Mouse (Mus musculus) liver, postnatal 0 days (tissue): ENCODE data around the gene Hist1h4h. TPM values are rescaled to one million over a fixed set of nuclear protein-coding genes. Genes with fewer than 3 reads are reported as not detected.

Source experiments
- ATAC-seq: fragments of 200-750 bp; cut with Nextera tagmentation; 2 replicates; pipeline ENCODE4 v1.8.0; 2017; ENCODE audit warnings: mild to moderate bottlenecking, moderate library complexity
- DNase-seq: peaks from one replicate; pipeline ENCODE4 v3.0.0-alpha.2; 2016
- H3K27ac ChIP-seq: fragments of 300-500 bp; sonication (generic); 2 replicates; pipeline ENCODE4 v1.5.1; 2014; ENCODE audit warnings: antibody characterized with exemption, moderate library complexity, mild to moderate bottlenecking, low read depth
- H3K27me3 ChIP-seq: fragments of 300-500 bp; sonication (generic); 2 replicates; pipeline ENCODE4 v1.6.1; 2014; ENCODE audit warnings: low read length, control low read depth, mixed read lengths; ENCODE audit not compliant: insufficient read depth
- H3K36me3 ChIP-seq: fragments of 300-500 bp; sonication (generic); replicated peaks from 2 replicates; pipeline ENCODE4 v1.6.1; 2014; ENCODE audit warnings: mild to moderate bottlenecking, control low read depth, low read length, moderate library complexity, mixed read lengths; ENCODE audit not compliant: insufficient read depth
- H3K4me1 ChIP-seq: fragments of 300-500 bp; sonication (generic); 2 replicates; pipeline ENCODE4 v1.6.1; 2014; ENCODE audit warnings: antibody characterized with exemption, mild to moderate bottlenecking, control low read depth; ENCODE audit not compliant: insufficient read depth
- H3K4me2 ChIP-seq: fragments of 300-500 bp; sonication (generic); 2 replicates; pipeline ENCODE4 v1.6.1; 2014; ENCODE audit warnings: low read depth, mild to moderate bottlenecking, low read length, moderate library complexity, mixed read lengths
- H3K4me3 ChIP-seq: fragments of 300-500 bp; sonication (generic); 2 replicates; pipeline ENCODE4 v1.5.1; 2014; ENCODE audit warnings: low read depth, low read length
- H3K9ac ChIP-seq: fragments of 300-500 bp; sonication (generic); replicated peaks from 2 replicates; pipeline ENCODE4 v1.6.1; 2014; ENCODE audit warnings: mild to moderate bottlenecking, moderate library complexity
- H3K9me3 ChIP-seq: fragments of 300-500 bp; sonication (generic); 2 replicates; pipeline ENCODE4 v1.6.1; 2016; ENCODE audit warnings: mild to moderate bottlenecking, control low read depth, low read length, mixed read lengths
- CTCF ChIP-seq: sonication (generic); IDR thresholded peaks from 2 replicates; pipeline ENCODE4 v1.5.1; 2016; ENCODE audit warnings: antibody characterized with exemption, low read depth
- EP300 ChIP-seq: IDR thresholded peaks from 2 replicates; pipeline ENCODE4 v1.6.1; 2016; ENCODE audit warnings: antibody characterized with exemption, low read depth, mild to moderate bottlenecking
- WGBS: fragments of 180-500 bp; shearing (Covaris S2); extraction: QIAGEN DNeasy Blood & Tissue Kit; methylation state at CpG from one replicate; pipeline ENCODE4 v1.1.7; 2014; ENCODE audit not compliant: insufficient replicate concordance; 5-methylcytosine and 5-hydroxymethylcytosine counted together
- polyA plus RNA-seq: library from polyadenylated mRNA; unstranded; fragments of >200 nt; fragmentation: Nextera tagmentation; extraction: Ambion mirVana; gene quantifications from 2 replicates; pipeline ENCODE4 v1.2.1, GENCODE M21; 2015

Gene Hist1h4h
- polyA plus RNA-seq, 1 experiment from 2014 or later = 7.2 TPM

DNA sequence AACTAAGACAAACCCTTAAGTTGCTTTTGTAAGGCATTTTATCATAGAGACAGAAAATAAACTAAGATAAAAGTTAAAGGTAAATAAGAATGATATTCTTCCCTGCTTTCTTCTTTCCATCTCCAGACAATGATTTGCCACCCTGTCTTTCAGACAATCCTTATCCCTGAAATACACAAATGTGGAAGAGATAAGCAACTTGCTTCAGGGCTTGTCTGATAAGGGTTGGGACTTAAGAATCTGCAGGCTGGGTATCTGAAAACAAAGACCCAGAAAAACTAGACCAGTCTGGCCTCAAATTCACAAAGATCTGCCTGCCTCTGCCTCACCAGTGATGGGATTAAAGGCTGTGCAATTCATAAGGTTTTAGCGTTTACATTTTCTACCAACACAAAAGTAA is 39.6 kb upstream of the Hist1h4h start:
- ATAC-seq (no peak), DNase-seq (no peak)
- Histone ChIP-seq H3K9me3 (no peaks in the 10 kb centered on the region), H3K36me3 (no peaks in the 10 kb centered on the region), H3K4me2 (no peak overlapping the region), H3K4me1 (peaks cover 10% of the 10 kb centered on the region), H3K27ac (no peak overlapping the region), H3K4me3 (no peak overlapping the region), H3K9ac (no peak overlapping the region), H3K27me3 (0 out of 2 replicates have a peak, but pooled peaks cover 5% of the 10 kb centered on the region)
- TF ChIP-seq CTCF (no peak), EP300 (0 out of 2 replicates have a peak, but pooled peaks have one; percentile 37)
- WGBS = 22% methylated on average over 1 of the region's 1 CpGs

- ATAC-seq = no peak
- Histone ChIP-seq H3K4me1 (peaks cover 10% of the 10 kb centered on the region), H3K27me3 (0 out of 2 replicates have a peak, but pooled peaks cover 5% of the 10 kb centered on the region), H3K27ac (no peak overlapping the region), H3K4me2 (peak overlapping the region; percentile 69), H3K36me3 (no peaks in the 10 kb centered on the region), H3K4me3 (peak overlapping the region; percentile 24), H3K9ac (peak overlapping the region; percentile 55; the same call in 1 of the 2 replicates), H3K9me3 (no peaks in the 10 kb centered on the region)
- DNase-seq = no peak
- TF ChIP-seq CTCF (no peak), EP300 (no peak)
- WGBS = 15% methylated on average over 14 of the region's 14 CpGs
Measured at GRCm38 (mm10) chr13:23491990-23492389, 38.9 kb upstream of the Hist1h4h start.

DNA sequence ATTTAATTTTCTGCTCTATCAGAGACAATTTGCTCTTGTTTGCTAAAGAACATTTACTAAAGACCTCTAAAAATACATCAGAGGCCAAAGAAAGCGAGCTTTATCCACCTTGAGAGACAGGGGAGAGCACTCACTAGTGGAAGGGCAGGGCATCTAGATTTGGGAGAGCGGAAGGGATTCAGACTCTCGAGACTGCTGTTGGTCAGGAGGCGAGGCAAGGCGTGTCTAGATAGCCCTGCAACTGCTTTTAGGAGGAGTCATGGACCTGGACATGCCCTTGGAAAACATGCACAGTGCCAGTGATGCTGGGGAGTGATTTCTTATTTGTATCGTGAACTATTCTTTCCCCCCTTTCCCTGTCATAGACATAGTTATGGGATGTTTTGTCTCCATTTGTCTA is 35.3 kb upstream of the Hist1h4h start:
- TF ChIP-seq EP300 = no peak
- TF ChIP-seq CTCF = no peak
- WGBS = 77% methylated on average over 6 of the region's 6 CpGs
- Histone ChIP-seq H3K9ac (no peak overlapping the region), H3K36me3 (no peaks in the 10 kb centered on the region), H3K4me2 (no peak overlapping the region), H3K9me3 (no peaks in the 10 kb centered on the region), H3K27me3 (no peaks in the 10 kb centered on the region), H3K4me1 (peaks cover 14% of the 10 kb centered on the region), H3K4me3 (no peak overlapping the region), H3K27ac (no peak overlapping the region)
- ATAC-seq (no peak), DNase-seq (no peak)

- DNase-seq = peak; percentile 57
- H3K9ac ChIP-seq = no peak overlapping the region
- peak overlapping the region; percentile 21; the same call in 1 of the 2 replicates for H3K4me3 ChIP-seq
- no peak for TF ChIP-seq EP300
- TF ChIP-seq CTCF = no peak
- no peak overlapping the region for H3K27ac ChIP-seq
- H3K4me2 ChIP-seq = peak overlapping the region; percentile 62
- peaks cover 9% of the 10 kb centered on the region for H3K4me1 ChIP-seq
- H3K36me3 ChIP-seq = no peaks in the 10 kb centered on the region
- H3K27me3 ChIP-seq = no peaks in the 10 kb centered on the region
- 15% methylated on average over 19 of the region's 19 CpGs for WGBS
- no peaks in the 10 kb centered on the region for H3K9me3 ChIP-seq
- peak; percentile 24; the same call in 1 of the 2 replicates for ATAC-seq
Measured at GRCm38 (mm10) chr13:23497656-23498321, 33.1 kb upstream of the Hist1h4h start.

- 19% methylated on average over 10 of the region's 10 CpGs for WGBS
Measured at GRCm38 (mm10) chr13:23498653-23499052, 32.2 kb upstream of the Hist1h4h start.

DNA sequence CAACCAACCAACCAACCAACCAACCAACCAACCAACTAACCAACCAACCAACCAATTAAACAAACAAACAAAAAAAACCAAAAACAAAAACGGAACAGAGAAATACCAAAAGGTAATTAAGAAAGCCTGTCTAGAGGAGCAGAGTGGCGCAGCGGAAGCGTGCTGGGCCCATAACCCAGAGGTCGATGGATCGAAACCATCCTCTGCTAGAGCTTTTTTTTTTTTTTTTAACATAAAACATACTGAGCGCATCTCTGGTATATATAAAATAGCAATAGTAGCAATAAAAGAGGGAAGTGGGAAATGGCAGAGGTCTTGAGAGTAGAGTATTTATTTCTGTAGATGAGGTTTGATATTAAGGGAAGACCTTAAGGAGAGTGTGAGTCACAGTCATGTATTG is 30.9 kb upstream of the Hist1h4h start:
- peaks cover 9% of the 10 kb centered on the region for H3K4me1 ChIP-seq
- H3K27ac ChIP-seq = no peak overlapping the region
- H3K27me3 ChIP-seq = no peaks in the 10 kb centered on the region
- 0 out of 2 replicates have a peak overlapping the region, but pooled peaks have one; percentile 4 for H3K4me2 ChIP-seq
- TF ChIP-seq EP300 = no peak
- TF ChIP-seq CTCF = no peak
- no peak overlapping the region for H3K9ac ChIP-seq
- WGBS = 14% methylated on average over 7 of the region's 7 CpGs
- H3K36me3 ChIP-seq = no peaks in the 10 kb centered on the region
- H3K4me3 ChIP-seq = no peak overlapping the region
- no peak for ATAC-seq
- H3K9me3 ChIP-seq = no peaks in the 10 kb centered on the region
- DNase-seq = no peak

More at GRCm38 (mm10) chr13:23498653-23499052, 32.2 kb upstream of the Hist1h4h start:
- no peak for TF ChIP-seq EP300
- TF ChIP-seq CTCF = no peak
- Histone ChIP-seq H3K4me1 (peaks cover 9% of the 10 kb centered on the region), H3K27ac (no peak overlapping the region), H3K4me3 (peak overlapping the region; percentile 21; the same call in 1 of the 2 replicates), H3K36me3 (no peaks in the 10 kb centered on the region), H3K4me2 (peak overlapping the region; percentile 62), H3K27me3 (no peaks in the 10 kb centered on the region), H3K9ac (no peak overlapping the region), H3K9me3 (no peaks in the 10 kb centered on the region)
- ATAC-seq = no peak
- no peak for DNase-seq
